Mouse (Mus musculus): Measurements from ENCODE around the gene Cd47. TPM values are rescaled to one million over a fixed set of nuclear protein-coding genes. Genes with fewer than 3 reads are reported as not detected.
A peak's percentile ranks its signal among the peaks of the same experiment; 100 is the strongest.

Gene Cd47
- polyA plus RNA-seq, 1 experiment from 2014 or later: 46.2 TPM

DNA sequence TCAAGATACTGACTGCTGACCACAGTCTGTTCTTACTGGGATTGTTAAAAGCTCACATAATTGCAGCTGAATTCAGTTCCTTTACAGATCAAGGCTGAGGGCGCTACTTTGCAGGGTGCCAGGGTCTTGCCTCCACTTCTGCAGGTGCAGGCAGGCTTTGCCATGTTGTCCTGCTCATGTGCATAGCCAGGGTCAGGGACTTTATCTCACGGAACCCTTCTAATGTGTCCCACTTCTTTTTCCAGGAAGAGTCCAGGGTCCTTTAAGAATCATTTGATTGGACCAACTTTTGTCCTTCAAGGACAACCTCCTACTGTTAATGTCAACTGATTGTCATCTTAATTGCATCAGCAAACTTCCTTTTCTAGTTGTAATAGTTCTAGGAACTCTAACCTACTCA lies 77.7 kb downstream of the Cd47 start:
- WGBS: 81% methylated on average over 2 of the region's 2 CpGs

GRCm38 (mm10) chr16:49886403-49887066 lies 86.2 kb downstream of the Cd47 start:
- Histone ChIP-seq H3K36me3 (peaks cover 18% of the 10 kb centered on the region), H3K27me3 (replicated peaks) (no peaks in the 10 kb centered on the region), H3K4me2 (no peak overlapping the region), H3K4me3 (no peak overlapping the region), H3K27ac (replicated peaks) (no peak overlapping the region), H3K9ac (no peak overlapping the region), H3K4me1 (peaks cover 26% of the 10 kb centered on the region), H3K9me3 (no peaks in the 10 kb centered on the region)
- ATAC-seq (ENCODE audit: extremely low read depth, insufficient number of reproducible peaks, low FRiP score, low TSS enrichment): no peak
- 89% methylated on average over 9 of the region's 9 CpGs for WGBS

More for the DNA sequence above, 77.7 kb downstream of the Cd47 start:
- Histone ChIP-seq H3K27me3 (replicated peaks) (no peaks in the 10 kb centered on the region), H3K4me2 (no peak overlapping the region), H3K9ac (no peak overlapping the region), H3K4me1 (peaks cover 7% of the 10 kb centered on the region; the same call in 1 of the 2 replicates), H3K36me3 (no peaks in the 10 kb centered on the region), H3K27ac (replicated peaks) (no peak overlapping the region), H3K4me3 (no peak overlapping the region), H3K9me3 (no peaks in the 10 kb centered on the region)
- no peak for ATAC-seq (ENCODE audit: extremely low read depth, insufficient number of reproducible peaks, low FRiP score, low TSS enrichment)

- no peak overlapping the region for H3K9ac ChIP-seq
- peaks cover 2% of the 10 kb centered on the region; the same call in 1 of the 2 replicates for H3K9me3 ChIP-seq
- H3K4me1 ChIP-seq: peaks cover 26% of the 10 kb centered on the region
- WGBS: 62% methylated on average over 3 of the region's 3 CpGs
- H3K4me3 ChIP-seq: no peak overlapping the region
- no peak for ATAC-seq (ENCODE audit: extremely low read depth, insufficient number of reproducible peaks, low FRiP score, low TSS enrichment)
- H3K36me3 ChIP-seq: peaks cover 23% of the 10 kb centered on the region
- H3K27me3 ChIP-seq (replicated peaks): no peaks in the 10 kb centered on the region
- no peak overlapping the region for H3K4me2 ChIP-seq
- H3K27ac ChIP-seq (replicated peaks): no peak overlapping the region
Measured at GRCm38 (mm10) chr16:49887290-49887689, 87.0 kb downstream of the Cd47 start.

DNA sequence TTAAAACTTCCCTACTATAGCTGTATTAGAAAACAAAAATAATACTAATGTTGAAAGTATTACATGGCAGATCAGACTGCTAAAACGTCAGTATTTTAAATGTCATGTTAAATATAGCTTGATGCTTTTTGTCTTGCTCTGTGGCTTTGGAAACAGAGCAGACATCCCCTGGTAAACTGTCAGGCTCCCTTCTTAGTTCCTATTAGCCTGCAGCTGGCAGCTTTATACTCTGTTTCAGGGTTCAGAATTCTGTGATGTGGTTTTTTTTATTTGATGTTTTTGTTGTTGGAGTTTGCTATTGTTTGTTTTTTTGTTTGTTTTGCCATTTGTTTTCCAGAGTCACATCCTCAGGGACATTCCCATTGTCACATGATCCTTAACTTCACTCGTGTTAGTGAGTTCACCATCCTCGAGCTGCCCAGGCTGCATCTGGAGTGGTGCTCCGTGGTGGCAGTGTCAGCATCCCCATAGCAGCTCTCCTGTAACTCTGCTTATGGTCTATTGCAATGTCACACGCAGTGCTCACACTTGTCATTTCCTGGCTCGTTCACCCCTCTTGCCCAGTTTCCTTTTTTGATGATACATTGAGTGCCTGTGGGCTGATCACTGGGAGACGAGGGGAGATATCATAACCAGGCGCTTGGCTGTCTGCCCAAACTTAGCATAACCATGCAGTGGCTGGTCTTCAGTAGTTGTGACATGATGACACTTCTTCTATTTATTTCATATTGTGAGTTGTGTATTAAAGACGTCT lies 87.7 kb downstream of the Cd47 start:
- Histone ChIP-seq H3K4me3 (no peak overlapping the region), H3K4me1 (peaks cover 26% of the 10 kb centered on the region), H3K9ac (no peak overlapping the region), H3K27ac (replicated peaks) (peak overlapping the region; percentile 63), H3K36me3 (peaks cover 25% of the 10 kb centered on the region), H3K4me2 (peak overlapping the region; percentile 29), H3K9me3 (peaks cover 4% of the 10 kb centered on the region; the same call in 1 of the 2 replicates), H3K27me3 (replicated peaks) (no peaks in the 10 kb centered on the region)
- no peak; the same call in 1 of the 2 replicates for ATAC-seq (ENCODE audit: extremely low read depth, insufficient number of reproducible peaks, low FRiP score, low TSS enrichment)
- WGBS: 26% methylated on average over 9 of the region's 9 CpGs

DNA sequence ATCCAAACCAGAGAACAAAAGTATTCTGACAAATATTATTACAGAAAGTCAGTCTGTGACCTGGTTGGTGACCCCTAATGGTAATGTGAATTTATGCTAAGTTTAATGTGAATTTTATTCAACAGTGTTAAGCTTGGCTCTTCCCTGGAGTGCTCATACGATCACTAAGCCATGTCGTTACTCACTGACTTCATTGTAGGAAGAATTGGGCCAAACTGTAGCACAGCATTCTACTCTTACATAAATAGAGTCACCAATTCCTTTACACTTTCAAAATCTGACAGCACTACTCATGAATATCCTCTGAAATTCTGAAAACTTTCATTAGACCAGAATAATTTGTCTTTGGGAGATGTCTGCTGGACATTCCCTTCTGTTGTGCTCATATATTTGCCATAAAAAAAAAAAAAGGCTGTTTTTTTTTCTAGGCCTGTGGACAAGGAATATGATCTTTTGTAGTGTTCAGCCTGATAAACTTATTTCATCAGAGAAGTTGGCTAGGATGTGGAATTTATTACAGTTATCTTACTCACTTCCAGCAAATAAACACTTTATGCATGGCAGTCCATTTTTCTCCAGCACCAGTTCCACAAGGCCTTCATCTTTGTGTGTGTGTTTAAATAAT lies 88.8 kb downstream of the Cd47 start:
- Histone ChIP-seq H3K9me3 (peaks cover 4% of the 10 kb centered on the region; the same call in 1 of the 2 replicates), H3K4me1 (peaks cover 29% of the 10 kb centered on the region), H3K4me3 (no peak overlapping the region), H3K27me3 (replicated peaks) (no peaks in the 10 kb centered on the region), H3K27ac (replicated peaks) (no peak overlapping the region), H3K36me3 (peaks cover 23% of the 10 kb centered on the region), H3K4me2 (no peak overlapping the region), H3K9ac (no peak overlapping the region)
- WGBS: 90% methylated on average over 2 of the region's 2 CpGs
- no peak for ATAC-seq (ENCODE audit: extremely low read depth, insufficient number of reproducible peaks, low FRiP score, low TSS enrichment)

DNA sequence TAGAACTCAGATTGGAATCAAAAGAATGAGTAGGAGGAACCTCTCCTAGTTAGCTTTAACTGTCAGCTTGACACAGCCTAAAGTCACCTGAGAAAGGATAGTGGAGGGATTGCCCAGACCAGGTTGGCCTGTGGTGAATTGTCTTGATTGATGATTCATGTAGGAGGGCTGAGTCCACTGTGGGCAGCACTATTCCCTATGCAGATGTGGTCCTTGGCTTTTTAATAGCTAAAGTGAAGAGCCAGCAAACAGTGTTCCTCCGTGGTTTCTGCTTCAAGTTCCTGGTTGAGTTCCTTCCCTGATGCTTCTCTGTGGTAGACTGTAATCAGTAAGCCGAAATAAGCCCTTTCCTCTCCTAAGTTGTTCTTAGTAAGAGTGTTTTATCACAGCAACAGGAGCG lies 91.9 kb downstream of the Cd47 start:
- no peak for ATAC-seq (ENCODE audit: extremely low read depth, insufficient number of reproducible peaks, low FRiP score, low TSS enrichment)
- Histone ChIP-seq H3K4me1 (peaks cover 34% of the 10 kb centered on the region), H3K4me3 (no peak overlapping the region), H3K36me3 (peaks cover 19% of the 10 kb centered on the region), H3K27me3 (replicated peaks) (no peaks in the 10 kb centered on the region), H3K9ac (no peak overlapping the region), H3K27ac (replicated peaks) (no peak overlapping the region), H3K9me3 (peaks cover 4% of the 10 kb centered on the region; the same call in 1 of the 2 replicates), H3K4me2 (no peak overlapping the region)
- WGBS: 89% methylated on average over 3 of the region's 3 CpGs

GRCm38 (mm10) chr16:49892945-49893344 lies 92.6 kb downstream of the Cd47 start:
- Histone ChIP-seq H3K4me3 (no peak overlapping the region), H3K9ac (no peak overlapping the region), H3K4me2 (no peak overlapping the region), H3K27me3 (replicated peaks) (no peaks in the 10 kb centered on the region), H3K27ac (replicated peaks) (no peak overlapping the region), H3K36me3 (peaks cover 20% of the 10 kb centered on the region), H3K9me3 (peaks cover 4% of the 10 kb centered on the region; the same call in 1 of the 2 replicates), H3K4me1 (peaks cover 29% of the 10 kb centered on the region)
- WGBS: 73% methylated on average over 2 of the region's 2 CpGs
- no peak for ATAC-seq (ENCODE audit: extremely low read depth, insufficient number of reproducible peaks, low FRiP score, low TSS enrichment)

GRCm38 (mm10) chr16:49894624-49895023 lies 94.3 kb downstream of the Cd47 start:
- Histone ChIP-seq H3K27me3 (replicated peaks) (no peaks in the 10 kb centered on the region), H3K27ac (replicated peaks) (no peak overlapping the region), H3K36me3 (peaks cover 34% of the 10 kb centered on the region), H3K4me1 (peaks cover 23% of the 10 kb centered on the region), H3K9me3 (peaks cover 4% of the 10 kb centered on the region; the same call in 1 of the 2 replicates), H3K9ac (no peak overlapping the region), H3K4me2 (no peak overlapping the region), H3K4me3 (no peak overlapping the region)
- no peak for ATAC-seq (ENCODE audit: extremely low read depth, insufficient number of reproducible peaks, low FRiP score, low TSS enrichment)
- 22% methylated on average over 4 of the region's 4 CpGs for WGBS

DNA sequence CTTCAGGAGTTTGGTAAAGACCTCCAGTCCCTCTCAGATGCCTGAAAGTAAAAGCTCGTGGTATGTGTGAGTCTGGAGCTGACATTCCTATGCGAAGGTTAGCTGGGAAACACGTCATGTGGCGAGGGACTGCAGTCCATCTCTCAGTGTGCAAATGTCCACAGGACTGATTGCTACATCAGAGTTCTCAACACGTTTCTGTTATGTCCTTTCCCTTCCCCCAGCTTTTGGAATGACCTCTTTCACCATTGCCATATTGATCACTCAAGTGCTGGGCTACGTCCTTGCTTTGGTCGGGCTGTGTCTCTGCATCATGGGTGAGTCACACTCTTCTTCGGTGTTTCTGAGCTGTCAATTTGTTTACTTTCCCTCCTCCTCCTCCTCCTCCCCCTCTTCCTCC lies 95.8 kb downstream of the Cd47 start:
- Histone ChIP-seq H3K9ac (no peak overlapping the region), H3K4me2 (no peak overlapping the region), H3K4me3 (no peak overlapping the region), H3K27ac (replicated peaks) (no peak overlapping the region), H3K27me3 (replicated peaks) (no peaks in the 10 kb centered on the region), H3K4me1 (peaks cover 23% of the 10 kb centered on the region), H3K36me3 (peaks cover 37% of the 10 kb centered on the region), H3K9me3 (peaks cover 4% of the 10 kb centered on the region; the same call in 1 of the 2 replicates)
- 49% methylated on average over 8 of the region's 8 CpGs for WGBS
- ATAC-seq (ENCODE audit: extremely low read depth, insufficient number of reproducible peaks, low FRiP score, low TSS enrichment): no peak

GRCm38 (mm10) chr16:49901395-49901794 lies 101.1 kb downstream of the Cd47 start:
- H3K27ac ChIP-seq (replicated peaks): no peak overlapping the region
- ATAC-seq (ENCODE audit: extremely low read depth, insufficient number of reproducible peaks, low FRiP score, low TSS enrichment): no peak
- no peak overlapping the region for H3K4me3 ChIP-seq

GRCm38 (mm10) chr16:49902083-49902482 lies 101.8 kb downstream of the Cd47 start:
- no peak for ATAC-seq (ENCODE audit: extremely low read depth, insufficient number of reproducible peaks, low FRiP score, low TSS enrichment)
- Histone ChIP-seq H3K4me3 (no peak overlapping the region), H3K27ac (replicated peaks) (no peak overlapping the region), H3K4me2 (no peak overlapping the region), H3K9me3 (no peaks in the 10 kb centered on the region), H3K36me3 (peaks cover 42% of the 10 kb centered on the region), H3K9ac (no peak overlapping the region), H3K27me3 (replicated peaks) (no peaks in the 10 kb centered on the region), H3K4me1 (peaks cover 35% of the 10 kb centered on the region)
- 87% methylated on average over 5 of the region's 5 CpGs for WGBS

More at GRCm38 (mm10) chr16:49901395-49901794, 101.1 kb downstream of the Cd47 start:
- Histone ChIP-seq H3K27me3 (replicated peaks) (no peaks in the 10 kb centered on the region), H3K36me3 (peaks cover 47% of the 10 kb centered on the region), H3K4me2 (no peak overlapping the region), H3K9ac (no peak overlapping the region), H3K4me1 (peaks cover 28% of the 10 kb centered on the region), H3K9me3 (no peaks in the 10 kb centered on the region)
